Mouse (Mus musculus) left cerebral cortex, adult 18-20 months (tissue): ENCODE measurements around the gene Fos. TPM values are rescaled to one million over a fixed set of nuclear protein-coding genes. Genes with fewer than 3 reads are reported as not detected.

Experiments
- DNase-seq, 2 experiments: peaks; one replicate each; pipeline ENCODE4 v3.0.0; 2021 to 2022; ENCODE audit warnings: low spot score in 2 of 2, mixed read lengths in 1 of 2
- long read RNA-seq, 2 experiments: library from polyadenylated mRNA; stranded (forward); transcript quantifications; one replicate each; pipeline ENCODE4 v2.0.0; 2021
- total RNA-seq, 2 experiments: library from RNA; stranded (reverse); gene quantifications; 2 replicates each; pipeline ENCODE4 v1.2.3; 2021

Gene Fos
- total RNA-seq: 10 to 100 TPM; 65.4 to 77.2 TPM
- long read RNA-seq, experiment 1, transcript Fos-203 (3 exons, 795 nt): minor isoform, 15 of 46 reads
- long read RNA-seq, experiment 1, transcript Fos-201 (4 exons, 2,108 nt): major isoform, 20 of 46 reads
- long read RNA-seq, experiment 1, transcript Fos-204 (4 exons, 834 nt): minor isoform, 5 of 46 reads
- long read RNA-seq, experiment 1, partial matches to known transcripts: 6 of 46 reads
- long read RNA-seq, experiment 1, other reads (novel, unspliced or antisense): 0 of 46 reads
- long read RNA-seq, experiment 2, transcript Fos-204 (4 exons, 834 nt): minor isoform, 5 of 38 reads
- long read RNA-seq, experiment 2, transcript Fos-203 (3 exons, 795 nt): minor isoform, 9 of 38 reads
- long read RNA-seq, experiment 2, transcript Fos-201 (4 exons, 2,108 nt): major isoform, 22 of 38 reads
- long read RNA-seq, experiment 2, partial matches to known transcripts: 1 of 38 reads
- long read RNA-seq, experiment 2, other reads (novel, unspliced or antisense): 1 of 38 reads

DNA sequence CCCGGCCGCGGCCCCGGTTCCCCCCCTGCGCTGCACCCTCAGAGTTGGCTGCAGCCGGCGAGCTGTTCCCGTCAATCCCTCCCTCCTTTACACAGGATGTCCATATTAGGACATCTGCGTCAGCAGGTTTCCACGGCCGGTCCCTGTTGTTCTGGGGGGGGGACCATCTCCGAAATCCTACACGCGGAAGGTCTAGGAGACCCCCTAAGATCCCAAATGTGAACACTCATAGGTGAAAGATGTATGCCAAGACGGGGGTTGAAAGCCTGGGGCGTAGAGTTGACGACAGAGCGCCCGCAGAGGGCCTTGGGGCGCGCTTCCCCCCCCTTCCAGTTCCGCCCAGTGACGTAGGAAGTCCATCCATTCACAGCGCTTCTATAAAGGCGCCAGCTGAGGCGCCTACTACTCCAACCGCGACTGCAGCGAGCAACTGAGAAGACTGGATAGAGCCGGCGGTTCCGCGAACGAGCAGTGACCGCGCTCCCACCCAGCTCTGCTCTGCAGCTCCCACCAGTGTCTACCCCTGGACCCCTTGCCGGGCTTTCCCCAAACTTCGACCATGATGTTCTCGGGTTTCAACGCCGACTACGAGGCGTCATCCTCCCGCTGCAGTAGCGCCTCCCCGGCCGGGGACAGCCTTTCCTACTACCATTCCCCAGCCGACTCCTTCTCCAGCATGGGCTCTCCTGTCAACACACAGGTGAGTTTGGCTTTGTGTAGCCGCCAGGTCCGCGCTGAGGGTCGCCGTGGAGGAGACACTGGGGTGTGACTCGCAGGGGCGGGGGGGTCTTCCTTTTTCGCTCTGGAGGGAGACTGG, at the start of gene Fos:
Gene Fos, plus strand, starts transcription at position 410 of the 817 bp plus-strand sequence.
- DNase-seq: peak; percentile 77 to 88

DNA sequence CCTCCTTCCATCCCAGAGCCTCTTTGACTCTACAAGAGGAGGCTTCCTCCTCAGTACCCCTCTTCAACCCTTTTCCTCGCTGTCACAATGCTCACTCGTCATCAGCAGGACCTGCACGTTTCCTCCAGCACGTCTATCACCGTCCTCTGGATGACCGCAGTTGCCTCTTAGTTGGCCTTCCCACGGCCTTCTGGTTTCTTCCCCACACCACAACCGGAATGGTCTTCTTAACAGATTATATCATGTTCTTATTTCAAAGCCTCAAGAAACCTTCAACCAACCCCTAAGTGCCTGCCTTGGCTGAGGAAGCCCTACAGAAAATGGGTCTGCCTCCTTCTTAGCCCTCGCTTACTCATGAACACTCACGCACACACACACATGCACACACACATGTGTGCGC, 48.0 kb upstream of the Fos start:
- no peak for DNase-seq

GRCm38 (mm10) chr12:85426126-85426525, 47.6 kb upstream of the Fos start:
- DNase-seq: no peak

DNA sequence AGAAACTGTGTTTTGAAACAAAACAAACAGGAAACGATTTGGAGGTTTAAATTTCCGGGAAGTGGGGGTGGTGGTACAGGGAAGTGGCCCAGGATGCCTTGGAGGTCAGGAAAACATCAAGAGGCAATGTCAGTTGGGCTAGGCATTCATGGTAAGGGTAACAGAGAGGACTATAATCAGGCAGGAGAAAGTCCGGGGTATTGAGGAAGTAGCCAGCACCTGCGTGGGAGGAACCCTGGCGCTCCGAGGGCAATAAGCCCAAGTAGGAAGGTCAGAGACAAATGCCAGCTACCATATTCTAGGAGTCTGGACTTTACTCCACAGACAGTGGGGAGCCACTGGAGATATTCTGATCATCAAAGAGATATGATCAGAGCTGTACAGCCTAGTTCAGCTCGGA, 45.9 kb upstream of the Fos start:
- no peak for DNase-seq

DNA sequence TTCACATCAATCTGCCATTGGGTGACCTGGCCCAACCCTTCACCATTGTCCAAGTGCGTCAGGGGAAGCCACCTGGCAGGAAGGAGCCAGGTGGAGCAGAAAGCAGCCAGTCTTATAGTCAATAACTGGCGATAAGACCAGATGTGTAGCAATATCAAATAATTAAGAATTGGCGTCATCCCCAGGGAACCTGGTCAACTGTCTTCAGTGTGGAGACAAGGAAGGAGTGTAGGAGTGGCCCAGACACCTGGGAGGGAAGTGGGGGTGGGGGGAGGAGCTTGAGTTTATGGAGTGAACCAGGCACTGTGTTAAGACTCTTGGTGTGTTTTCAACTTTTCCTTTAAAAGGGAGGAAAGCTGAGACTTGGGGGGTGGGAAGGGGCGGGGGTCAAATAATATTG, 43.7 kb upstream of the Fos start:
- no peak for DNase-seq

DNA sequence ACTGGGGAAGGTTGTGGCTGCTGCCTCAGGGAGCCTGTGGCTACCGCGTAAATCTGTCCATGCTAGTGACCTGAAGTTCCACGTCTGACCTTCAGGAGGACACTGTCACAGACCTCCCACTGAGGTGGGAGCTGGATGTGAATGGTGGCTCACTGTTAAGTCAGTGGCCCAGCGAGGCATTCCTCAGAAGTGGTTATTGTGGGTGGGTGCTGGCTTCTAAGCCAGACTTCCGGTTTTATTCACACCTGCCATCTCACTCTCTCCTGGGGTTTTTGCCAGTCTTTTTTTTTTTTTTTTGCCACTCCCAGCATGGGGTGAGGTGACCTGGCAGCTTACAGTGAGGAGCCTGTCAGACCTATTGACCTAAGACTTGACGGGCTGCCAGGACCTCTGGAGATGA, 43.3 kb upstream of the Fos start:
- DNase-seq: no peak

DNA sequence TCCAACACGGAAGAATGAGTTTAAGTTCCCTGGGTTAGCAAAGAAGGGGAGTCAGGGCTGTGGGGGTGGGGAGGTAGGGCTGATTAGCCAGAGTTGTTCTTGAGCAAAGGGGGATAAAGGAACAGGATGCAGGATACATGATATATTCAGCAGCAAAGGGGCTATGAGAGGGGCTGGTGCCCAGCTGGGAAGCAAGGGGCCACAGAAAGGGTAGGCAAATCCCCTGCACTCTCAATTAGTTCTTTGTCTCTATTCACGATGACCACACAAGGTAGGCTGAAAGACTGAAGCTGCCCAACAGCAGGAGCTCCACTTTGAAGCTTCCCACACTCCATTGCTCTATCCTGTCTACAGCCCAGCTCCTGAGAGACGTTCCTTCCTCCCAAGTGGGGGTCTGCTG, 39.8 kb upstream of the Fos start:
- no peak for DNase-seq

DNA sequence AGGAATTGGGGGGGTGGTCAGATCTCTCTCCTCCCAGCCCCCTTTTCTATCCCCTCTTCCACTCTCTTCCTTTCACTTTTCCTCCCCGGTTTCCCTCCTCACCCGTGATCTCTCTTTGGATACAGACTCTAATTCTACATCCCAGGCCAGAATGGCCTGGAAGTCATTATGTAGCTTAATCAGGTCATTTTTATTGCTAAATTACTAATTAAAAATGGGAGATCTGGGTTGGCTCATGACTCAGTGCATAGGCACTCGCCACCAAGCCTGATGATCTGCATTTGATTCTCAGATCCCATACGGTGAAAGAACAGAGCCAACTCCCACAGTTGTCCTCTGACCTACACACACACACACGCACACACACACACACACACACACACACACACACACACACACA, 39.2 kb upstream of the Fos start:
- DNase-seq: no peak

- peak; percentile 77 to 90 for DNase-seq
Measured at GRCm38 (mm10) chr12:85436021-85436621, 37.6 kb upstream of the Fos start.

- no peak for DNase-seq
Measured at GRCm38 (mm10) chr12:85437172-85437876, 36.4 kb upstream of the Fos start.

GRCm38 (mm10) chr12:85443456-85443855, 30.2 kb upstream of the Fos start:
- no peak for DNase-seq

- no peak for DNase-seq
Measured at GRCm38 (mm10) chr12:85444646-85445045, 29.0 kb upstream of the Fos start.

DNA sequence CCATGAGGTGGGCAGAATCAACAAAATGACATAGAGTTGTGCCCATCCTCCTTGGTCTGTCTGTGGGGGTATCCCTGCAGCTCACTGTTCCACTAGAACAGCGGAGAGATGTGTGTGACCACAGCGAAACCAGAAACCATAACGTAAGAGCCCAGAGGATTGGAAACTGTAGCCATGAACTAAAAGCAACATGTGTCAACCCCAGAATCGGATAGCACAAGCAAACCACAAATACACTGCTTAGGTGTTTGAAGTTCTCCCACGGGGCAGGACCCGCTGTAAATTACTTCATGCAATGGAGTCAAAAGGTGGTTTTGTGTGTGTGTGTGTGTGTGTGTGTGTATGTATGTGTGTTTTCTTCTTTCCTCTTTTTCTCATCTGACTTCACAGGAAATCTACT, 26.7 kb upstream of the Fos start:
- DNase-seq: no peak

GRCm38 (mm10) chr12:85447490-85447889, 26.2 kb upstream of the Fos start:
- DNase-seq: no peak

- DNase-seq: no peak
Measured at GRCm38 (mm10) chr12:85449478-85449877, 24.2 kb upstream of the Fos start.

GRCm38 (mm10) chr12:85451693-85452491, 21.8 kb upstream of the Fos start:
- DNase-seq: no peak

DNA sequence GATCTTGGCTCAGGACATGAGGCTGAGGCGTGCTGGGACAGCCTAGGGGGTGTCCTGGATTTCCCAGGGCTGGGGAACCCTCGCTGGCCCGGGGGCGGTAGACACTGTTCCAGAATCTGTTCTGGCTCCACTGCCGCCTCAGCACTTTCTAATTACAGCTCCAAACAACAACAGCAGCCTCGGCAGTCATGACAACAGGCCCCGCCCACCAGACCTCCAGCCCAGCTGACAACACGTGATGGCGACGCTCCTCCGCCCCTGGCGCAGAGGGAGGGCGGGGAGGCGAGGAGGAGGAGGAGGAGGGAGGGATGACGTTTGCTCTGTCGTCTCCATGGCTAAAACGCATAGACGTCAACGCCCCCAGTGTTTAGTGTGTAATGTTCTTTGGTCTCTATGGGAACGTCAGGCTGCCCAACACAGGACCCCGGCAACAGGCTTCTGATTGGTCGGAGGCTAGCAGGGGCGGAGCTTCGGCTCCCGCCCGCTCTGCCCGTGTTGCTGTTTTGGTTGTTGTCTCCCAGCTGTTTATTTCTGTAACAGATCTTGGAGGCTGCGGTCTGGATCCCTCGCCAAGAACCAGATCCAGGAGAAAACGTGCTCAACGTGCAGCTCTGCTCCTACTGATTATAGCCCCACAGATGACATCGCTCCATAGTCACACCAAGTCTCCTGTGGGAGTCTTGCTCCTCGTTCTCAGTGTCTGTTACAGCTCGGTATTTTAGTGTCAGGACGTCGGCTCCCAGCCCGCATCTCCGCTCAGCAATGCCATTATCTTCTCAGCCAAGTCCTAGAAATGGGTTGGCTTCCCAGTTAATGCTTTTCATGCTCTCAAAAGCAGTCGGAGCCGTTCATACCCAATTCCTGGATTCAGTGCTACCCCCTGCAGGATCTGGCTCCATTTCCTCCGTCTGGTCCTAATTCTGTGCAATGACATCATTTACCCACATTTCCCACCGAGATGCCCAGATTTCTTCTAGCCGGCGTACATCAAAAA, 18.3 kb upstream of the Fos start:
- peak; percentile 93 to 96 for DNase-seq

GRCm38 (mm10) chr12:85456276-85456675, 17.4 kb upstream of the Fos start:
- DNase-seq: no peak

GRCm38 (mm10) chr12:85456966-85457505, 16.7 kb upstream of the Fos start:
- no peak for DNase-seq
